Mouse (Mus musculus) forebrain, embryonic 15.5 days (tissue): ENCODE data around the gene Ldhb. TPM values are rescaled to one million over a fixed set of nuclear protein-coding genes. Genes with fewer than 3 reads are reported as not detected.
"Not testable (repeated sequence)": the region's sequence is repeated elsewhere in the genome, so short reads cannot be mapped to it uniquely, and the experiment has no call there.

Experiments used
- ATAC-seq: fragments of 200-750 bp; cut with Nextera tagmentation; replicated peaks from 2 replicates; pipeline ENCODE4 v1.8.0; 2017; ENCODE audit warnings: mild to moderate bottlenecking, moderate TSS enrichment, moderate library complexity
- H3K27ac ChIP-seq: fragments of 300-500 bp; sonication (generic); replicated peaks from 2 replicates; pipeline ENCODE4 v1.5.1; 2015; ENCODE audit warnings: mild to moderate bottlenecking, inconsistent platforms
- H3K27me3 ChIP-seq: fragments of 300-500 bp; sonication (generic); 2 replicates; pipeline ENCODE4 v1.6.1; 2015; ENCODE audit warnings: inconsistent platforms
- H3K36me3 ChIP-seq: fragments of 300-500 bp; sonication (generic); 2 replicates; pipeline ENCODE4 v1.6.1; 2015; ENCODE audit warnings: mild to moderate bottlenecking, inconsistent platforms
- H3K4me1 ChIP-seq: fragments of 300-500 bp; sonication (generic); 2 replicates; pipeline ENCODE4 v1.6.1; 2015; ENCODE audit warnings: inconsistent platforms
- H3K4me2 ChIP-seq: fragments of 300-500 bp; sonication (generic); replicated peaks from 2 replicates; pipeline ENCODE4 v1.6.1; 2015; ENCODE audit warnings: mild to moderate bottlenecking, inconsistent platforms
- H3K4me3 ChIP-seq: fragments of 300-500 bp; sonication (generic); 2 replicates; pipeline ENCODE4 v1.5.1; 2015; ENCODE audit warnings: mild to moderate bottlenecking, inconsistent platforms
- H3K9ac ChIP-seq: fragments of 300-500 bp; sonication (generic); replicated peaks from 2 replicates; pipeline ENCODE4 v1.6.1; 2015; ENCODE audit warnings: mild to moderate bottlenecking, inconsistent platforms
- H3K9me3 ChIP-seq: fragments of 300-500 bp; sonication (generic); 2 replicates; pipeline ENCODE4 v1.6.1; 2016; ENCODE audit warnings: inconsistent platforms
- WGBS: fragments of 180-500 bp; shearing (Covaris S2); methylation state at CpG from one replicate; pipeline ENCODE4 v1.1.7; 2015; ENCODE audit warnings: mixed read lengths; 5-methylcytosine and 5-hydroxymethylcytosine counted together
- polyA plus RNA-seq: library from polyadenylated mRNA; unstranded; fragments of >200 nt; fragmentation: Nextera tagmentation; extraction: Ambion mirVana; gene quantifications from 2 replicates; pipeline ENCODE4 v1.2.1, GENCODE M21; 2015

Ldhb gene
- polyA plus RNA-seq, 1 experiment from 2014 or later: 489 TPM

GRCm38 (mm10) chr6:142508663-142509062 lies 906 bp upstream of the Ldhb start:
- 24% methylated on average over 4 of the region's 4 CpGs for WGBS
- no peak overlapping the region for H3K4me3 ChIP-seq

GRCm38 (mm10) chr6:142507033-142507784 lies 548 bp downstream of the Ldhb start:
- peaks cover 9% of the 10 kb centered on the region; the same call in 1 of the 2 replicates for H3K27me3 ChIP-seq
- no peaks in the 10 kb centered on the region for H3K36me3 ChIP-seq
- peak overlapping the region; percentile 74 for H3K27ac ChIP-seq
- H3K4me3 ChIP-seq: peak overlapping the region; percentile 72
- H3K4me1 ChIP-seq: peaks cover 34% of the 10 kb centered on the region
- no peaks in the 10 kb centered on the region for H3K9me3 ChIP-seq
- 1% methylated on average over 30 of the region's 30 CpGs for WGBS
- peak; percentile 73 for ATAC-seq
- peak overlapping the region; percentile 71 for H3K9ac ChIP-seq
- H3K4me2 ChIP-seq: peak overlapping the region; percentile 80

More at GRCm38 (mm10) chr6:142508663-142509062, 906 bp upstream of the Ldhb start:
- Histone ChIP-seq H3K36me3 (no peaks in the 10 kb centered on the region), H3K9me3 (no peaks in the 10 kb centered on the region), H3K4me2 (no peak overlapping the region), H3K27ac (no peak overlapping the region), H3K27me3 (peaks cover 9% of the 10 kb centered on the region; the same call in 1 of the 2 replicates), H3K4me1 (peaks cover 28% of the 10 kb centered on the region), H3K9ac (no peak overlapping the region)
- ATAC-seq: no peak

- Histone ChIP-seq H3K36me3 (peaks cover 2% of the 10 kb centered on the region; the same call in 1 of the 2 replicates), H3K27me3 (peaks cover 9% of the 10 kb centered on the region; the same call in 1 of the 2 replicates), H3K4me3 (peak overlapping the region; percentile 72), H3K4me1 (peaks cover 36% of the 10 kb centered on the region), H3K4me2 (peak overlapping the region; percentile 80), H3K9me3 (no peaks in the 10 kb centered on the region), H3K27ac (peak overlapping the region; percentile 74; the same call in 1 of the 2 replicates), H3K9ac (peak overlapping the region; percentile 71)
- 7% methylated on average over 10 of the region's 10 CpGs for WGBS
- no peak for ATAC-seq
Observed at GRCm38 (mm10) chr6:142506338-142507032, 1.3 kb downstream of the Ldhb start.

- Histone ChIP-seq H3K9ac (no peak overlapping the region), H3K36me3 (peaks cover 15% of the 10 kb centered on the region), H3K4me2 (no peak overlapping the region), H3K4me3 (no peak overlapping the region), H3K9me3 (no peaks in the 10 kb centered on the region), H3K27ac (no peak overlapping the region), H3K4me1 (peaks cover 36% of the 10 kb centered on the region), H3K27me3 (no peaks in the 10 kb centered on the region)
- ATAC-seq: no peak
- WGBS: 63% methylated on average over 8 of the region's 8 CpGs
Observed at GRCm38 (mm10) chr6:142503601-142504000, 4.2 kb downstream of the Ldhb start.

GRCm38 (mm10) chr6:142502519-142503125 lies 5.1 kb downstream of the Ldhb start:
- Histone ChIP-seq H3K36me3 (peaks cover 23% of the 10 kb centered on the region), H3K4me3 (no peak overlapping the region), H3K27me3 (no peaks in the 10 kb centered on the region), H3K9me3 (no peaks in the 10 kb centered on the region), H3K4me2 (no peak overlapping the region), H3K4me1 (peaks cover 29% of the 10 kb centered on the region), H3K27ac (no peak overlapping the region), H3K9ac (no peak overlapping the region)
- no peak for ATAC-seq
- WGBS: 87% methylated on average over 10 of the region's 10 CpGs

- H3K4me2 ChIP-seq, H3K27me3 ChIP-seq, H3K9me3 ChIP-seq, H3K9ac ChIP-seq, H3K4me1 ChIP-seq, H3K4me3 ChIP-seq, ATAC-seq, H3K27ac ChIP-seq: not testable (repeated sequence)
- 99% methylated on average over 6 of the region's 6 CpGs for WGBS
- H3K36me3 ChIP-seq: peaks cover 72% of the 10 kb centered on the region
Observed at GRCm38 (mm10) chr6:142490114-142490513, 17.6 kb downstream of the Ldhb start.

- no peaks in the 10 kb centered on the region for H3K9me3 ChIP-seq
- peaks cover 58% of the 10 kb centered on the region for H3K36me3 ChIP-seq
- no peak overlapping the region for H3K4me3 ChIP-seq
- 91% methylated on average over 9 of the region's 9 CpGs for WGBS
- H3K27ac ChIP-seq: no peak overlapping the region
- H3K27me3 ChIP-seq: no peaks in the 10 kb centered on the region
- no peaks in the 10 kb centered on the region for H3K4me1 ChIP-seq
- no peak overlapping the region for H3K4me2 ChIP-seq
- no peak overlapping the region for H3K9ac ChIP-seq
- ATAC-seq: no peak
Observed at GRCm38 (mm10) chr6:142487638-142488037, 20.1 kb downstream of the Ldhb start.

GRCm38 (mm10) chr6:142485478-142486123 lies 22.2 kb downstream of the Ldhb start:
- H3K9ac ChIP-seq: no peak overlapping the region
- H3K4me3 ChIP-seq: no peak overlapping the region
- H3K36me3 ChIP-seq: peaks cover 41% of the 10 kb centered on the region
- H3K9me3 ChIP-seq: no peaks in the 10 kb centered on the region
- H3K4me2 ChIP-seq: no peak overlapping the region
- H3K27ac ChIP-seq: no peak overlapping the region
- ATAC-seq: no peak
- H3K4me1 ChIP-seq: no peaks in the 10 kb centered on the region
- no peaks in the 10 kb centered on the region for H3K27me3 ChIP-seq
- WGBS: 84% methylated on average over 4 of the region's 4 CpGs

GRCm38 (mm10) chr6:142477239-142477638 lies 30.5 kb downstream of the Ldhb start:
- no peak for ATAC-seq
- 82% methylated on average over 7 of the region's 7 CpGs for WGBS

GRCm38 (mm10) chr6:142472801-142473203 lies 35.0 kb downstream of the Ldhb start, which contains the start of gene Gys2:
TSS of gene Gys2 (minus strand) at chr6:142473109.
- H3K4me3 ChIP-seq: no peak within 1 kb of the TSS
- no peaks in the 10 kb centered on the region for H3K9me3 ChIP-seq
- no peak within 1 kb of the TSS for H3K9ac ChIP-seq
- H3K36me3 ChIP-seq: no peaks in the 10 kb centered on the region
- H3K27ac ChIP-seq: no peak within 1 kb of the TSS
- no peak within 1 kb of the TSS for H3K4me2 ChIP-seq
- no peaks in the 10 kb centered on the region for H3K4me1 ChIP-seq
- 71% methylated on average over 4 of the region's 4 CpGs for WGBS
- H3K27me3 ChIP-seq: no peaks in the 10 kb centered on the region
- ATAC-seq: no peak

More at GRCm38 (mm10) chr6:142477239-142477638, 30.5 kb downstream of the Ldhb start:
- Histone ChIP-seq H3K4me2 (no peak overlapping the region), H3K4me3 (no peak overlapping the region), H3K9ac (no peak overlapping the region), H3K27me3 (no peaks in the 10 kb centered on the region), H3K4me1 (no peaks in the 10 kb centered on the region), H3K36me3 (no peaks in the 10 kb centered on the region), H3K27ac (no peak overlapping the region), H3K9me3 (no peaks in the 10 kb centered on the region)

- no peaks in the 10 kb centered on the region for H3K4me1 ChIP-seq
- H3K9ac ChIP-seq: no peak overlapping the region
- H3K27me3 ChIP-seq: no peaks in the 10 kb centered on the region
- 81% methylated on average over 8 of the region's 8 CpGs for WGBS
- H3K36me3 ChIP-seq: no peaks in the 10 kb centered on the region
- H3K27ac ChIP-seq: no peak overlapping the region
- H3K9me3 ChIP-seq: no peaks in the 10 kb centered on the region
- no peak for ATAC-seq
- no peak overlapping the region for H3K4me2 ChIP-seq
- H3K4me3 ChIP-seq: no peak overlapping the region
Observed at GRCm38 (mm10) chr6:142471141-142471540, 36.6 kb downstream of the Ldhb start.
